Mouse (Mus musculus): ENCODE data around the gene Il21. TPM values are rescaled to one million over a fixed set of nuclear protein-coding genes. Genes with fewer than 3 reads are reported as not detected.

Gene Il21
- total RNA-seq, 2 experiments from 2014 or later: not detected

DNA sequence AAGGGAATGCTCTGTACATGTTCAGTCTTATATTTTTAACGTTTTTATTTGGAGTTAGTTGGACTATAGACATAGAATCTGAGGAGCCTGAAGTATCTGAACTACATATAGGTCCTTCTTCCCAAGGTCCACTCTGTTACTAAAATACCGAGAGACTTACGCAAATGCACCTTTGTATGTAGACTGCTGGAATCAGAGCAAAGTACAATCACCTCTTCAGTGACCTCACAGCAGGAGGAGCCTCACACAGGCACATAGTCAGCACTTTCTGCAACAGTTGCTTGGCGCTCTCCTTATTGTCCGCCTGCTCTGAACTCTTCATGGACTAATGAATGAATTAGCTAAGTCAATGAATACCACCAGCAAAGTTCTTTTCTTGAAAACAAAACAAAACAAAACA, 34.1 kb downstream of the Il21 start:
- no peak for DNase-seq (ENCODE audit: low spot score in 2 of 2)

DNA sequence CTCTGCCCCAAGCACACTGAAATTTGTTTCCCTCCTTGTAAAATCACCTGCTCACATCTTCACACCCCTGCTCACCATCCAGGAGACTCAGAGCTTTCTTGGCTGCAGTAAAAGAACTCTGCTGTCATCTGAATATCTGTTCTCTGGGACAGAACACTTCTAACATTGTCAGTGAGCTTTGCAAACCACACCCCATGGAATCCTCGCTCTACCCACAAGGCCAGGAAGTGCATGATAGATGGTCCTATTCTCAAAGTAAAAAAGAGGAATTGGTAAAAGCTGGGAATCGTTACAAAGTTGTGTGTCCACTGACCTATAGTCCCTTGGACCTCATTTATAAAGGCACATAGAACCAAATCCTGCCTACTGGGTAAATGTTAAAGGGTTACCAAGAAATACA, 40.5 kb downstream of the Il21 start:
- no peak for DNase-seq (ENCODE audit: low spot score in 2 of 2)

DNA sequence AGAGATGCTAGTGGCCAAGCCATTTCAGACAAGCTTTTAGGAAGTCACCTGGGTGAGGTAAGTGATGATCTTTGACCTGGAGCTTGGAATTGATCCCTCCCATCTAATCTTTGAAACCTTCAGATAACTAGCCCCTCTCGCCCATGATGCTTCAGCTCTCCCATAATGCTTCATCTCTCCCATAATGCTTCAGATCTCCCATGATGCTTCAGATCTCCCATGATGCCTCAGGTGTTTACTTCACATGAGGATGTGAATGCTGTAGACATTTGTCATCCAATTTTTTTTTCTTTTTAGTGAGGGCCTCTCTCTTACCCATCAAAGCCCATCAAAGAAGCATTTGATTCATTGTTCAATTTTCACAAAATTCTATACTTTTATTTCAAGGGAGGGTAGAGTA, 46.9 kb downstream of the Il21 start:
- no peak for DNase-seq (ENCODE audit: low spot score in 2 of 2)

DNA sequence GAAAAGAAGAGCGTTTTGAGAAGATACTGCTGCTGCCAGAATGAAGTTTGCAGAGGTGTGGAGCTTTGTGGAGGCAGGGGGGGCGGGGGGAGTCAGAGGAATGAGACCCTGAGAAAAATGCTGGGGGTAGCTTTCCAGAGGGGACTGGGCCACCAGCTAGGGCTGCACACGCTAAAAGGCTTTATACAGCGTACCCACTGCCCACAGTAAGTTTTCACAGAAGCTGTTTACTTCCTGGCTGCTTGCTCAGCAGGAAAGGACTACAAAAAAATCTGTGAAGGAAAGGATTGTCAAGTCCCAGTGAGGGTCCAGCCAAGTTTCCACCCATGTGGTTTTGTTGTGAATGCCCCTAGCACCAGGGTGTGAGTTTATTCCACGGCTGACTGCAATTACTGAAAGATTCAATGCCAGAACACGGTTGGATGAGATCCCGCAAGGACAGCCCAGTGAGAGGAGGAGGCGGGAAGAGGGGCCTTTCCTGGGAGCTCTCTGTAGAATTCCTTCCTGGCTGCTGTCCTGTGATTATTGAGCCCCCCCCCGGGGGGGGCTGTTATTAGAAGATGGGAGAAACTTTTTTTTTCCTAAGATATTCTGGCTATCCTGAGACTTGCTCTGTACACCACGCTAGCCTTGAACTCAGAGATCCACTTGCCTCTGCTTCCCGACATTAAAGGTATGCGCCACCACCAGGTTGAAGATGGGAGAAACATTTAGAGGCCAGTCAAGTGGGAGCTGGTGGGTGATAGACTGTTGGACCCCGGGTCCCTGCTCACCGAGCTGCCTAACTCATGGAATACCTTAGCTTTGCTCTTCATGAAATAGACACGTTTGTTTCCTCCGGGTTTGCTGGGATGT, 49.8 kb downstream of the Il21 start:
- peak in 1 of 2 experiments; percentile 16 for DNase-seq (ENCODE audit: low spot score in 2 of 2)

DNA sequence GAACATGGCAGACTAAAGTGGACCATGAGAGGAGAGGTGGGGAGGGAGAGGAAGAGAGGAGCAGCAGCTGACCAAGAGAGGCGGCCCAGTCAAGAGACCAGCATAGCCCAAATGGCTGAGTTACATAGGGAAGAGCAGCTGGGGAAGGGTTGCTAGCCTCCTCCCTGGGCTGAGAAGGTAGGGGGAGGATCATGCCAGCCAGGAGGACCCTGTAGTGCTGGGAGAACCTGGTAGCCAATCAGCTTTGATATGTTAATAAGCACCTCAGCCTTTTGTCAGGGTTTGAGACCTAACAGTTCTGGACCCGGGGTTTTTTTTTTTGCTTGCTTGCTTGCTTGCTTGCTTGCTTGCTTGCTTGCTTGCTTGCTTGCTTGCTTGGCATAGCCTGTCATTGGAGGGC, 51.4 kb downstream of the Il21 start:
- no peak for DNase-seq (ENCODE audit: low spot score in 2 of 2)

DNA sequence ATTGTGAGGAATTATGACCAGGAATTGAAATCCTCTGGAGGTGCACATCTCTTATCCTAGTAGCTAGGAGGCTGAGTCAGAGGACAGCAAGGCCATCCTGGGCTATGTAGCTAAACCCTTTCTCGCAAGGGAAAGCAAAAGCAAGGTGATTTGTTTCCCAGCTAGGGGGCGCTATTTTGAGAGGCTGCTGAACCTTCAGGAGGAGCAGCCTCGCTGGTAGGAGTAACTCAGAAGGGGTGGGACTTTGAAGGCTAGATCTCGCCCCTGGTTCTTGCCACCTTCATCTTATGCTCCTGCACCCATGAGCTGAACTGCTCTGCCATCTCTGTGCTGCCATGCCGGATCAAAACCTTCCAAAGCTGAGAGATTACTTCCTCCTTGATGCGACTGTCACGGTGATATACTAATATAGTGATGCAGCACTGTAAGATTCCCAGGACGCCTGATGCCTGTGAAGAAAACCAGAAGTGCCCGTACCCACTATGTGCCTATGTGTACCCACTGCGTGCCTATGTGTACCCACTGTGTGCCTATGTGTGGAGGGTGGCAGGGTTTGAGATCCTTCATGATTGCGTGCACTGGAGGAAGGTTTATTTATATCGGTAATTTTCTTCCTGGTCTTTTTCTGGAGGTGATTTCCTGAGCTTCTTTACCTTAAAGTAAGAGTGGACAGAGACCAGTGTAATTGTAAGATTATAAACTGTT, 52.2 kb downstream of the Il21 start:
- DNase-seq (ENCODE audit: low spot score in 2 of 2): no peak

DNA sequence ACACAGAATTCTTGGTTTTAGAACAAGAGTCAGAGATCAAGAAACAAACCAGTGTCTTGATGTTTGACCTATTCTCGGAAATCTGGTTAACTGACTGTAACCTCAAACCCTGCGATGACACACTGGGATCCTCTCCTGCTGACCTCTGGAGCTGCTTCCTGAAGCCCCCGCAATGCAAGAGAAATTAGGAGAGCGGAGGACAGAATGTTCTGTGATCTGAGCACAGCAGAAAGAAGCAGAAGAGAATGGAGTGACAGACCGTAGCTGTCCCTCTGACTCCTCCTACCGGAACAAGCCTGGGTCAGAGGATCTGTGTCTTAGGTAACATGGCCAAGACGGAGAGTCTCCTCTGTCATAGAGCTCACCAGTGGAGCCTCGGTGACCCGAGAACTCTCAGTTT, 53.0 kb downstream of the Il21 start:
- no peak for DNase-seq (ENCODE audit: low spot score in 2 of 2)

DNA sequence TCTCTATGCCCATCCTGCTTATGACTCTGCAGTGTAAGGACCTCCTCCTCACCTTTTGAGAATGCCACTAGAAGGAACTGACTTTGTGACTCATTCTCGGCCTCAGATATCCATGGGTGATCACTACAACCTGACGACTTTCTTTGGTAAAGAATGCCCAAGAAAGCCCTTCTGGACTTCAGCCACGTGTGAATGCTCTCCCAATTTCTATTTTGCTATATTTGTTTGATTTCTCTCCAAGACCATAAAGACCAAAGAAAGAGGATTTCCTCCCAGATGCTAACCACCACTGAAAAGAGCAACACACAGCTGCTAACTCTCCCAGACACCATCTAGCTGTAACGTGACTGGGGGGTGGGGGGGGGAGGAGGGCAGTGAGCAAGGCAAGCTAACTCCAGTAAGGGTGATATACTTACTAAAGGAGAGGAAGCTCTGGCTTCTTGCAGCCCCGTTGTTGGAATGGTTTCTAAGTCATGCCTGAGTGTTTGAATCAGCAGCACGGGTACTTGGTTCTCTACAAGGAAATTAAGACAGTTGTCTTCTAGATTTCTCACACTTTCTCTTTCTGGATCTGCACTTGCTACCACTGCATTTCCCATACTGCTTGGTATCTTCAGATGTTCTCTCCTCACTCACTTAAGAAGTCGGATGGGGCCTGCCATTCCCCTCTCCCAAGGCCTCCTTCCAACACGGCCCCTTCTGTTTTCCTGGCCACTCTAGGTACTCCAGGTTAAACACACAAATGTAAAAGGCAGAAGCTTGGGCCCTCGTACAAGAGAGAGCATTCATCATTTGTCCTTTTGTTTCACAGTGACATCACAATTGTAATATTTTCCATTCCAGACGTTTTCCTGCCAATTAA, 57.5 kb downstream of the Il21 start:
- DNase-seq (ENCODE audit: low spot score in 2 of 2): no peak

DNA sequence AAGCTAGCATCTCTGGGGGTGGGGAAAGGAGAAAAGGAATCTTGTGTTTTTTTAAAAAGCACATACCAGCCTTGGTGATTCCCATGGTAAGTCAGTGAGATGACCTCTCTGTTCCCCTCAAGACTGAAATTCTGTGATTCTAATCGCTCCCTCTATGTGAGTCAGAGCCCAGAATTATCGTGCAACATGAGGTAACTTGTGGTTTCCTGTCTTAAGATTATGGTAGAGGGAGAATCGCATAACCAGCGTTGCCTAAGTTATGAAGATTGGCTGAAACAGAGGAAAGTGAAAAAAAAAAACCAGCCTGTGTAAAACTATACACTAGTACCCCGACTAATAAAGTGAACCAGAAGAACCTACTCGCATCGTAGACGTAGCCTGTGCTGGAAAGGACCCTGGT, 59.2 kb downstream of the Il21 start:
- DNase-seq (ENCODE audit: low spot score in 2 of 2): no peak

Small RNA genes lying within 50 kb of the gene (microRNA-seq; reads per million reads assigned to microRNA genes)
- not detected for gene Gm24169

Other genes with a start within 250 kb of the Il21 start
- gene Adad1, start 169.1 kb downstream of the Il21 start, total RNA-seq (2021): under 1 TPM in 1 of 2 experiments, not detected in 1; 0.42 TPM
- not detected for gene Il2, start 106.7 kb downstream of the Il21 start, total RNA-seq (2021)
- 1 to 10 TPM; 3.8 to 4.0 TPM for gene Bbs12, start 79.9 kb upstream of the Il21 start, total RNA-seq (2021)
- 1 to 10 TPM; 1.7 to 1.8 TPM for gene Cetn4, start 80.1 kb upstream of the Il21 start, total RNA-seq (2021)
- gene Fgf2, start 115.7 kb upstream of the Il21 start, total RNA-seq (2021): 10 to 100 TPM; 14.2 to 14.5 TPM
- 10 to 100 TPM; 25.9 to 27.6 TPM for gene Spata5, start 187.3 kb upstream of the Il21 start, total RNA-seq (2021)
- gene Nudt6, start 187.6 kb upstream of the Il21 start, total RNA-seq (2021): 10 to 100 TPM; 17.3 to 18.5 TPM

Measured in gastrocnemius, postnatal 4 days (tissue).